Mouse (Mus musculus) urinary bladder, postnatal 25 days (tissue): Measurements from ENCODE around the gene Mrpl35.
"Not testable (repeated sequence)": the region's sequence is repeated elsewhere in the genome, so short reads cannot be mapped to it uniquely, and the experiment has no call there.

Experiments used
- DNase-seq: peaks from one replicate; pipeline ENCODE4 v3.0.0; 2022; ENCODE audit warnings: low spot score

Mrpl35 gene

DNA sequence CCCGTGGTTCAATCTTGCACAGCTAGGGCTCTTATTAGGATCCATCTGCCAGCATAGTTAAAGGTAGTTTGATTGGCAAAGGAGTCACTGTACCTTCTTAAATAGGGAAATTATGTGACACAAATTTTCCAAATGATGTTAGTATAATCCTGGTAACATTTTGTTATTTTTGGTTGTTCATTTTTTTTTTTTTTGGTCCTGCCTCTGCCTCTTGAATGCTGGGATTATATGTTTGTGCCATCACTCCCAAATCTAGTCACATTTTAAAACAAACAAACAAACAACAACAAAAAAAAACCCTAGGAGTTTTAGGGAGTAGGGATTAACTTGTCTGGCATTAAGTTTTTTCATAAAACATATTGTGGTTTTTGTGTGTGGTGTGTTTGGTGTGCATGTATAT is at the start of gene Mrpl35:
TSS of gene Mrpl35 (minus strand) at position 101 of the 400 bp plus-strand sequence.
- DNase-seq: no peak

DNA sequence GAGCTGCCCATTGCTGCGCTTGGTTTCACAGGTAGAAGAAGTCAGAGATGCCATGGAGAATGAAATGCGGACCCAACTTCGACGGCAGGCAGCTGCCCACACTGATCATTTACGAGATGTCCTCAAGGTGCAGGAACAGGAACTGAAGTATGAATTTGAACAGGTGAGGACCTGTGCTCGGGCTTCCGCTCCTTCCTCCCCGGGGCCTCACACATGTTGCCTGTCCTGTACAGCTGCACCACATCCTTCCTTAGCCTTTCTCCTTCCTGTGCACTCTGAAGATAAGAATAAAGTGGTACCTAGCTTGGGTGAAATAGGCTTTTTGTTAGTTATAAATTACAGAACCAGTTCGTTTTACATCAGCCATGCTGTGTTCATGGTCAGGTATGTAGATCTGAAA is 44.6 kb upstream of the Mrpl35 start:
- DNase-seq: no peak

GRCm38 (mm10) chr6:71868809-71869208 is 42.0 kb upstream of the Mrpl35 start:
- DNase-seq: no peak

GRCm38 (mm10) chr6:71867751-71868150 is 41.0 kb upstream of the Mrpl35 start:
- DNase-seq: no peak

GRCm38 (mm10) chr6:71846906-71847305 is 20.1 kb upstream of the Mrpl35 start:
- DNase-seq: not testable (repeated sequence)

DNA sequence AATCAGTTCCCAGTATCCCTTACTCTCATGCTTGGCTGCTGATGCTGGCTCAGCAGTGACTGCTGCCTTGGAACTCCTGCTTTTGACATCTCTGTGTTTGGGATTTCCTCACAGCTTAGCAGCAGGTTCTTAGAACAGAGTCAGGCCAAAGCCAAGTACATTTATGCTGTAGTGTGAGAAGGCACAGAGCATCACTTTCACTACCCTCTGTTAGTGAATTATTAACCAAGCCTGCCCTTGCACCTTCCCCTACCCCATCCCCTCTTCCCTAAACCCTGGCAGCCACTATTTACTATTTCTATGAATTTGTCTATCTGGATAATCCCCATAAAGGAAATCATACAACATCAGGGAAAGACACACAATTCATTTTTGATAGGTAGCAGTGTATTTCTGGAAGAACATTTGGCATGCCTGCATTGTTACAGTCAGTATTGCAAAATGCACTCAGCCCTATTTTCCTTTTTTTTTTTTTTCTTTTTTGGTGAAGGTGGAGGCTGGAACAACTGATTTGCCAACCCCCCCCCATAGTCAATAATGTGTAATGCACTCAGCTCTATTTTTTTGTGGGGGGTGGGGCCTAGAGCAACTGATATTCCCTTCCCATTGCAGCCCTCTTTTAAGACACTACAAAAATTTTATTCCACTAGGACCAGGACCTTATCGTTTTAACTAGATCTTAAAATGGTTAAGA is 14.0 kb upstream of the Mrpl35 start:
- no peak for DNase-seq

- DNase-seq: no peak
These were observed 13.0 kb upstream of the Mrpl35 start for GRCm38 (mm10) chr6:71839815-71840214.

- DNase-seq: no peak
These were observed 10.0 kb upstream of the Mrpl35 start for GRCm38 (mm10) chr6:71836811-71837210.

- peak; percentile 79 for DNase-seq
These were observed 4.8 kb upstream of the Mrpl35 start for GRCm38 (mm10) chr6:71831581-71831960.

DNA sequence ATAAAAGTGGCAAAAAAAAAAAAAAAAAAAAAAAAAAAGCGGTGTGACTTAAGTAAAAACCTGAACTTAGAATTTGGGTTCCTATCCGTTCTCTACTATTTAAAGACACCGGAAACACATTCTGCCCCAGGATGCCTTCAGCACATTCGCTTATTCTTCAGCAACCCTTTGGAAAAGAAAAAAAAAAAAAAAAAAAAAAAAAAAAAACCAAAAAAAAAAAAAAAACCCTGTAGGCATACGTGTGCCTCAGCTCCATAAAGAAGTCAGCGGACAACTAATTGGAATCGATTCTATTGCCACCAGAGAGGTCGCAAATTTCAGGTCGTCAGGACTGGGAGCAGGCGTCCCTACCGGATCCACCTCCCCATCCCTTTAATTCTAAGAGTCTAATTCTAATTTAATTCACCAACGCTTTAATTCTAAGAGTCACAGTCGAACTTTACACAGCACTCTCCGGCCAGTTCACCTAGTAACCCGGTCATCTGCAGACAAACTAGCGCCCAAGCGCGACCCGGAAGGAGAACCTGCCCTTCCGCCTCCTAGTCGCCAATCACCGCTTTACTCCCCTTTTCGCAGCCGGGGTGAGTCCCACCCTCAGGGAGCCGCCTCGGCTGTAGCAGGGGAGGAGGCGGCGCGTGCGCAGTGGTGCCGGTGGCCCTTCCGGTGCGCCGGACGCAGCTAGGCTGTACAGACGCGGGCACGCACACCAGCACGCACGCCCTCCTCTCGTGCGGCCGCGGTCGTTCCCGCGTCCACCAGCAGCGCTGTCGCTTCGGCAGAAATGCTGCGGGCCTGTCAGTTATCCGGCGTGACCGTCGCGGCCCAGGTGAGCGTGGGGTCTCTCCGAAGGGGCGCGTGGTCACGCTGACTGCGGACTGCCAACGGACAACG is 4.2 kb upstream of the Mrpl35 start, which contains the start of gene Immt:
TSS of gene Immt (plus strand) at position 642 of the 891 bp plus-strand sequence.
- DNase-seq: peak; percentile 96

DNA sequence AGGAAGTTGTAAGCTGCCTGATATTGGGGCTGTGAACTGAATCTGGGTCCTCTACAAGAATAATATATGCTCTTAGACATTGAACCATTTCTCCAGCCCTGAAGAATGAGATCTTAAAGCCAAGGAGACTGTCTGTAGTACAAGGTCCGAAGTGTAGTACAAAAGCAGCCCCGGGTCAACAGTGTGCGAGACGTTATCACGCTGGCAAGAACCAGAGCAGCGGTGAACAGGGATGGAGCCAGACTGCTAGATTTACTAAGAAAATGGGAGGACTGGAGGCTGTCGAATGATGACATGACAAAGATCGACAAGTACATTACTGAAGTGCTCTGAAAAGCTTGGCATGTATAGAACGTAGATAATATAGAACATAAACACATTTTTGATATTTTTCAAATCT is 3.0 kb upstream of the Mrpl35 start:
- no peak for DNase-seq

DNA sequence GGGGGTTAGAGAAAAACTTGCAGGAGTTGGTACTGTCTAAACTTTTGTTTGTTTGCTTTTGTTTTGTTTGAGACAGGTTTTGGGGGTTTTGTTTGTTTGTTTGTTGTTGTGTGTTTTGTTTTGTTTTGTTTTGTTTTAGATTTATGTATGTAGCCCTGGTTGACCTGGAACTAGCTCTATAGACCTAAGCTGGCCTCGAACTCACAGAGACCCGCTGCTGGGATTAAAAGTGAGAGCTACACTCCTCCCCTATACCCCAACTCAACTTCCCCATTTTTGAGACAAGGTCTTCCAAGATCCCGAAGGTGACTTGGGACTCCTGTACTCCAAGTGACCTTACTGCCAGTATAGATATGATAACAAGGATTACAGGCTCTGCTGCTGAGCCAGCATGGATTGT is 2.8 kb downstream of the Mrpl35 start:
- no peak for DNase-seq

DNA sequence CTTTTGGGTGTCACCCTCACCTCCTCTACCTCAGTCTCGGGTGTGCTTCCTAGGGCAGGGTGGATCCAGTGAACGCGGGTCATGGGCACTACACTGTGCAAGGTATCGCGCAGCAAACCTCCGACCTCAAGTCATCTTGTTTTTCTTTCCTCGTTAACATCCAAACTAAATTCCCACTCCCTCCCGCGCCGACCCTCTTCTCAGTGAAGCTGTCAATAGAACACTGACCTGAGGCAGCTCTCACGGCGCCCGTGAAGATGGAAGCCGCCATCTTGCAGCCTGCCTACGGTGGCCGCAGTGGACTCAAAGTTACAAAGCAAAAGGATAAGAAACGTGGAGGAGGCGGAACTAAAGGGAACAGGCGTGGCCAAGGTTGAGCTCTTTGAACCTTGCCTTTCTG is 3.3 kb downstream of the Mrpl35 start:
- DNase-seq: peak; percentile 85

DNA sequence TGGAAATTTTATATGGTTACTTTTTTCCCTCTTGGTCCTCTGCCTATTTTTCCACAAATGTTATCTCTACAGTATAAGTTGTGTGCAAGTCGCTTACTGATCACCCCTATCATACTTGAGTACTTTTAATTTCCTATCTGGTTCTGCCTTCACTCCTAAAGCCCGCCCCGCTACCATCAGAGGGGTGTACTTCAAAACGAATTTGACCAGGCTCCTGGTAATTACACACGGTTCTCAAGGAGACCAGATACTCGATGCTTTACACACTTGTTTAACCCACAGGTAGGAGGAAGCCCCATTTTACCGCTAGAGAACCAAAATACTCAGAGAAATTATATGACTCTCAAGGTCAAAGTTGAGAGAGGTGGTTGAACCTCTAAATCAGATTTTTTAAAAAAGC is 3.7 kb downstream of the Mrpl35 start:
- DNase-seq: no peak

GRCm38 (mm10) chr6:71819764-71820292 is 6.9 kb downstream of the Mrpl35 start:
- DNase-seq: no peak

- no peak for DNase-seq
These were observed 13.9 kb downstream of the Mrpl35 start for GRCm38 (mm10) chr6:71812820-71813219.

GRCm38 (mm10) chr6:71809890-71810289 is 16.9 kb downstream of the Mrpl35 start:
- no peak for DNase-seq

DNA sequence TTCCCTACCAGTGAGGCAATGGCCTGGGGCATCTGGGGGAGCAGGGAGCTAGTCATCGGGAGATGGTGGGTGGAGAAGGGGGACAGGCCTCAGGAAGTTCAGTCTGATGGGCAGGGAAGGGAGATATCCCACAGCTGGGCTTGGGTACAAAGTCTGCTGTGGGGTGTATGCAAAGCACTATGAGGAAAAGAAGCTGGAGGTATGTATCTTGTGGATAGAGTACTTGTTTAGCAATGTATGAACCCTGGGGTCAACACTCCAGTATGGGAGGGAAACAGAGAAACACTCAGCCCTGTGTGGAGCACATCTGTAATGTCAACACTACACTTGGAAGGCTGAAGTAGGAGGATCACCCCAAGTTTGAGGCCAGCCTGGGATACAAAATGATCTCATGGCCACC is 20.1 kb downstream of the Mrpl35 start:
- no peak for DNase-seq

DNA sequence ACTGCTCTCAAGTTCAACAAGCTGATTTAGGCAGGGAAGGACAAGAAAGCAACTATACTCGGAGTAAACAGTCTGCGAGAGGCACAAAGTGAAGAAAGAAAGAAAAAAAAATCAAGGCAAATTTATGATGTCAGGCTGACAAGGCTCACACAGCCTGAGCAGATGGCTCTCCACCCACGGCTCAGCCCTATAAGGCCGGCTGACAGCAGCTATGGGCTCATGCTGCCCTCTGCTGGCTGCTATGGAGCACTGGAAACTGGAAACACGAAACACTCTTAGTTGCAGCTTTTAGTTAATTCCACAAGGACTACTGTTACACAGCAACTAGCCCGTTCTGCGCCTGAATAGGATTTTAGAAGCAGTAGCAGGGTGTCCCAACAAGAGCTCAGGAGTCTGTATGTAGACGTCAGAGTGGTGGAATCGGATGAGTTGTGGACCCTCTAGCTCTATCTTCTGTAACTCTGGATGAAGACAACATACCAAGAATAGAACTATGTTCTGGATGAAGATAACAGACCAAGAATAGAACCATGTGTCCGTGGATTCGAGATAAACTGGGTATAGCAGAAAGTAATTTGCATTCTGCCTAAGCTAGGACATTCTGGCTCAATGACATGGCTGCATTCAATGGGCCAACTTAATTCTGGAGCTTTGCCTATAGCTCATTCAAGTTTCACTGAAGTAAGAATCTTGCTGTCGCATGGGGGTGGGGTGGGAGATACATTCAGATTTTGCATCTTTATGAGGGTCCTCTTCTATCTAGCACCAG is 22.5 kb downstream of the Mrpl35 start:
- DNase-seq: peak; percentile 53

DNA sequence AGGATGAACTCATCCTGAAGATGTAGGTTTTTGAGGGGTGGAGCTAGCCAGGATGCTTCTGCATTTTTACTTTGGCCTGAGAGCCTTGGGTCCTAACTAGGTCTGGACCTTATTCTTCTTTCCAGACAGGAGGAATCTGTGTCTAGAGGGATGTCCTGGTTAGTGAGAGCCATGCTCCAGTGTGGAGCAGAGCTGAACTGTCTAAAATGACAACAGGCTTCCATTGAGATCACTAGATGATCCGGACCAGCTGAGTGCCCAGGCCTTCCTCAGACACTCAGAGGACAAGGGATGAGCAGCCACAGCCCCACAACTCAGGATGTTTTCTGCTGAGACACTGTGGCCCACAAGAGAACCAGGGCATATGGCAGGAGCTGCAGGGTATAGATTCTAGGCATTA is 23.2 kb downstream of the Mrpl35 start:
- no peak for DNase-seq

- DNase-seq: no peak
These were observed 25.1 kb downstream of the Mrpl35 start for GRCm38 (mm10) chr6:71801714-71802094.

DNA sequence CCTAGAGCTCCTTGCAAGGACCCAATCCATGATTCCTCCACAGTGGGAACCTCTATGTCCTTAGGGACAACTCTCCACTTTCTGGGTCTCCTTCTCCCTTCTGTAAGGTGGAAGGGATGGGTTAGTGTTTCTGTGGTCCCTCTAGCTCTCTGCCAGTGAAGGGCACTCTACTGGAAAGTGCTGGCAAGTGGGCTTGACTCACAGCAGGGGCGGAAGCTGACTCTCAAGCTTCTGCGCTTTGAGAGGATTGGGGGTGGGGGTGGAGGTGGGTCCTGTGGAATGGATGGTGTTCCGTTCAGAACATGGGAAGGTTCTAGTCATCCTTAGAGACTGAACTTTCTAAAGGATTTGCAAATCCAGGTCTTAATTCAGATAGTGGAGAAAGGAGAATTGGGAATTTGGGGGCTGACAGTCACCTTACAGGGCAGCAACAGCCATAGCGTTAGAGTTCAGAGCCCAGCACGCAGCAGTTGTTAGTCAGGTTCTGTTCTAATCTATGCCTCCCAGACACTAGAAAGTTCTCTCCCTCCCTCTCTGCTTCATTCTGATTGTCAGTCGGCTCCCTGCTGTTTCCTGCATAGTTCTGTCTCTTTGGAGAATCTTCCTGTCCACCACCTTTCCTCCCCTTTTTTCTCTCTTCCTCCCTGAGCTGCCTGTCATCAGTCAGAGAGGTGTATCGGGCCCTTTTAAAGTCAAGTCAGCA is 25.6 kb downstream of the Mrpl35 start:
- DNase-seq: no peak
